Mouse (Mus musculus) retina, adult 2 months (tissue): ENCODE data around the gene Megf11.

Experiments used
- DNase-seq: peaks from one replicate; pipeline ENCODE4 v3.0.0-alpha.2; 2012; ENCODE audit warnings: low read depth, low spot score

Gene Megf11

GRCm38 (mm10) chr9:64393914-64394596, 8.6 kb downstream of the Megf11 start:
- peak; percentile 26 for DNase-seq

- DNase-seq: no peak
These were observed 10.0 kb downstream of the Megf11 start for GRCm38 (mm10) chr9:64395238-64395920.

GRCm38 (mm10) chr9:64397108-64397507, 11.7 kb downstream of the Megf11 start:
- DNase-seq: no peak

GRCm38 (mm10) chr9:64399121-64399520, 13.7 kb downstream of the Megf11 start:
- DNase-seq: no peak

GRCm38 (mm10) chr9:64402141-64402540, 16.7 kb downstream of the Megf11 start:
- no peak for DNase-seq

GRCm38 (mm10) chr9:64406841-64407240, 21.4 kb downstream of the Megf11 start:
- no peak for DNase-seq

- no peak for DNase-seq
These were observed 22.1 kb downstream of the Megf11 start for GRCm38 (mm10) chr9:64407390-64407970.

GRCm38 (mm10) chr9:64408821-64409220, 23.4 kb downstream of the Megf11 start:
- no peak for DNase-seq

- DNase-seq: no peak
These were observed 35.0 kb downstream of the Megf11 start for GRCm38 (mm10) chr9:64420471-64420870.

- no peak for DNase-seq
These were observed 36.7 kb downstream of the Megf11 start for GRCm38 (mm10) chr9:64421986-64422616.

- DNase-seq: no peak
These were observed 38.5 kb downstream of the Megf11 start for GRCm38 (mm10) chr9:64423912-64424311.

- DNase-seq: no peak
These were observed 50.7 kb downstream of the Megf11 start for GRCm38 (mm10) chr9:64436121-64436520.

GRCm38 (mm10) chr9:64440101-64440500, 54.7 kb downstream of the Megf11 start:
- DNase-seq: no peak

GRCm38 (mm10) chr9:64445981-64446380, 60.6 kb downstream of the Megf11 start:
- DNase-seq: no peak

GRCm38 (mm10) chr9:64447070-64447469, 61.6 kb downstream of the Megf11 start:
- DNase-seq: no peak

GRCm38 (mm10) chr9:64447522-64447921, 62.1 kb downstream of the Megf11 start:
- no peak for DNase-seq

- no peak for DNase-seq
These were observed 67.3 kb downstream of the Megf11 start for GRCm38 (mm10) chr9:64452769-64453168.

- DNase-seq: no peak
These were observed 68.8 kb downstream of the Megf11 start for GRCm38 (mm10) chr9:64454196-64454595.

- no peak for DNase-seq
These were observed 70.5 kb downstream of the Megf11 start for GRCm38 (mm10) chr9:64455910-64456309.

GRCm38 (mm10) chr9:64457596-64457995, 72.2 kb downstream of the Megf11 start:
- DNase-seq: no peak

GRCm38 (mm10) chr9:64461568-64462308, 76.3 kb downstream of the Megf11 start:
- DNase-seq: no peak

GRCm38 (mm10) chr9:64462870-64463269, 77.4 kb downstream of the Megf11 start:
- no peak for DNase-seq
